Mouse (Mus musculus) heart, embryonic 16.5 days (tissue): Measurements from ENCODE around the gene Gm7168. TPM values are rescaled to one million over a fixed set of nuclear protein-coding genes. Genes with fewer than 3 reads are reported as not detected.
"Not testable (repeated sequence)": the region's sequence is repeated elsewhere in the genome, so short reads cannot be mapped to it uniquely, and the experiment has no call there.

Experiments
- ATAC-seq: fragments of 200-750 bp; cut with Nextera tagmentation; replicated peaks from 2 replicates; pipeline ENCODE4 v1.8.0; 2017; ENCODE audit warnings: moderate number of reproducible peaks; ENCODE audit not compliant: insufficient read depth, low FRiP score; ENCODE audit errors: extremely low read depth
- H3K27ac ChIP-seq: fragments of 300-500 bp; sonication (generic); 2 replicates; pipeline ENCODE4 v1.5.1; 2014; ENCODE audit warnings: mild to moderate bottlenecking, low read length, control low read depth, moderate library complexity
- H3K27me3 ChIP-seq: fragments of 300-500 bp; sonication (generic); 2 replicates; pipeline ENCODE4 v1.6.1; 2014; ENCODE audit warnings: low read length, mixed read lengths; ENCODE audit not compliant: control insufficient read depth, insufficient read depth
- H3K36me3 ChIP-seq: fragments of 300-500 bp; sonication (generic); 2 replicates; pipeline ENCODE4 v1.6.1; 2014; ENCODE audit not compliant: control insufficient read depth, insufficient read depth
- H3K4me1 ChIP-seq: fragments of 300-500 bp; sonication (generic); 2 replicates; pipeline ENCODE4 v1.6.1; 2014; ENCODE audit warnings: low read length, mixed read lengths; ENCODE audit not compliant: control insufficient read depth, insufficient read depth
- H3K4me2 ChIP-seq: fragments of 300-500 bp; sonication (generic); 2 replicates; pipeline ENCODE4 v1.6.1; 2014; ENCODE audit warnings: low read depth, mild to moderate bottlenecking, control low read depth, low read length
- H3K4me3 ChIP-seq: fragments of 300-500 bp; sonication (generic); 2 replicates; pipeline ENCODE4 v1.5.1; 2014; ENCODE audit warnings: mild to moderate bottlenecking, control low read depth, low read length
- H3K9ac ChIP-seq: fragments of 300-500 bp; sonication (generic); 2 replicates; pipeline ENCODE4 v1.6.1; 2014; ENCODE audit warnings: low read length, control low read depth
- H3K9me3 ChIP-seq: fragments of 300-500 bp; sonication (generic); replicated peaks from 2 replicates; pipeline ENCODE4 v1.6.1; 2016; ENCODE audit warnings: low read length; ENCODE audit not compliant: control insufficient read depth
- WGBS: fragments of 180-500 bp; shearing (Covaris S2); extraction: QIAGEN DNeasy Blood & Tissue Kit; methylation state at CpG from one replicate; pipeline ENCODE4 v1.1.7; 2014; 5-methylcytosine and 5-hydroxymethylcytosine counted together
- polyA plus RNA-seq: library from polyadenylated mRNA; unstranded; fragments of >200 nt; fragmentation: Nextera tagmentation; extraction: Ambion mirVana; gene quantifications from 2 replicates; pipeline ENCODE4 v1.2.1, GENCODE M21; 2015

The Gm7168 gene
- polyA plus RNA-seq = not detected in 2 replicates

GRCm38 (mm10) chr17:13948073-13948472 is at the start of gene Gm7168:
Gm7168 (plus strand) TSS chr17:13948373.
- H3K36me3 ChIP-seq, H3K27me3 ChIP-seq, H3K4me3 ChIP-seq, H3K27ac ChIP-seq, H3K4me1 ChIP-seq, H3K4me2 ChIP-seq, H3K9ac ChIP-seq, H3K9me3 ChIP-seq, ATAC-seq: not testable (repeated sequence)
- 78% methylated on average over 1 of the region's 2 CpGs for WGBS

GRCm38 (mm10) chr17:13898838-13899237 is 49.3 kb upstream of the Gm7168 start:
- H3K4me1 ChIP-seq = no peaks in the 10 kb centered on the region
- no peak overlapping the region for H3K9ac ChIP-seq
- no peaks in the 10 kb centered on the region for H3K9me3 ChIP-seq
- ATAC-seq = no peak
- no peak overlapping the region for H3K27ac ChIP-seq
- no peak overlapping the region for H3K4me2 ChIP-seq
- H3K27me3 ChIP-seq = no peaks in the 10 kb centered on the region
- no peak overlapping the region for H3K4me3 ChIP-seq
- H3K36me3 ChIP-seq = peaks cover 16% of the 10 kb centered on the region
- 61% methylated on average over 16 of the region's 17 CpGs for WGBS

GRCm38 (mm10) chr17:13899241-13899640 is 48.9 kb upstream of the Gm7168 start:
- Histone ChIP-seq H3K4me3 (no peak overlapping the region), H3K9me3 (no peaks in the 10 kb centered on the region), H3K27me3 (no peaks in the 10 kb centered on the region), H3K4me2 (no peak overlapping the region), H3K9ac (no peak overlapping the region), H3K4me1 (no peaks in the 10 kb centered on the region), H3K27ac (no peak overlapping the region), H3K36me3 (peaks cover 20% of the 10 kb centered on the region)
- WGBS = 78% methylated on average over 7 of the region's 7 CpGs
- no peak for ATAC-seq

GRCm38 (mm10) chr17:13903793-13904192 is 44.4 kb upstream of the Gm7168 start:
- Histone ChIP-seq H3K4me3 (no peak overlapping the region), H3K4me1 (no peaks in the 10 kb centered on the region), H3K4me2 (no peak overlapping the region), H3K9ac (no peak overlapping the region), H3K9me3 (no peaks in the 10 kb centered on the region), H3K27me3 (no peaks in the 10 kb centered on the region), H3K36me3 (peaks cover 27% of the 10 kb centered on the region), H3K27ac (no peak overlapping the region)
- no peak for ATAC-seq
- 87% methylated on average over 8 of the region's 8 CpGs for WGBS

- no peak for ATAC-seq
- H3K27me3 ChIP-seq = no peaks in the 10 kb centered on the region
- no peak overlapping the region for H3K9ac ChIP-seq
- no peak overlapping the region for H3K4me2 ChIP-seq
- H3K4me3 ChIP-seq = no peak overlapping the region
- WGBS = 70% methylated on average over 5 of the region's 5 CpGs
- H3K36me3 ChIP-seq = peaks cover 23% of the 10 kb centered on the region
- no peak overlapping the region for H3K27ac ChIP-seq
- no peaks in the 10 kb centered on the region for H3K4me1 ChIP-seq
- no peaks in the 10 kb centered on the region for H3K9me3 ChIP-seq
Measured at GRCm38 (mm10) chr17:13907082-13907481, 41.1 kb upstream of the Gm7168 start.

- no peak overlapping the region for H3K9ac ChIP-seq
- no peak overlapping the region for H3K4me2 ChIP-seq
- peaks cover 22% of the 10 kb centered on the region for H3K36me3 ChIP-seq
- no peak overlapping the region for H3K27ac ChIP-seq
- no peaks in the 10 kb centered on the region for H3K9me3 ChIP-seq
- no peaks in the 10 kb centered on the region for H3K27me3 ChIP-seq
- no peaks in the 10 kb centered on the region for H3K4me1 ChIP-seq
- ATAC-seq = no peak
- H3K4me3 ChIP-seq = no peak overlapping the region
- WGBS = 91% methylated on average over 1 of the region's 1 CpGs
Measured at GRCm38 (mm10) chr17:13907681-13908080, 40.5 kb upstream of the Gm7168 start.

- peak overlapping the region; percentile 69 for H3K27ac ChIP-seq
Measured at GRCm38 (mm10) chr17:13913951-13914350, 34.2 kb upstream of the Gm7168 start.

GRCm38 (mm10) chr17:13914531-13914930 is 33.6 kb upstream of the Gm7168 start:
- Histone ChIP-seq H3K9ac (no peak overlapping the region), H3K27ac (peak overlapping the region; percentile 59), H3K4me3 (no peak overlapping the region), H3K9me3 (no peaks in the 10 kb centered on the region), H3K36me3 (no peaks in the 10 kb centered on the region), H3K27me3 (no peaks in the 10 kb centered on the region), H3K4me2 (no peak overlapping the region), H3K4me1 (no peaks in the 10 kb centered on the region; the same call in 1 of the 2 replicates)
- peak; percentile 77 for ATAC-seq
- WGBS = 66% methylated on average over 4 of the region's 4 CpGs

More at GRCm38 (mm10) chr17:13913951-13914350, 34.2 kb upstream of the Gm7168 start:
- ATAC-seq = no peak
- no peak overlapping the region for H3K4me2 ChIP-seq
- H3K27me3 ChIP-seq = no peaks in the 10 kb centered on the region
- H3K9ac ChIP-seq = no peak overlapping the region
- no peaks in the 10 kb centered on the region for H3K9me3 ChIP-seq
- no peaks in the 10 kb centered on the region; the same call in 1 of the 2 replicates for H3K4me1 ChIP-seq
- H3K36me3 ChIP-seq = no peaks in the 10 kb centered on the region
- WGBS = 58% methylated on average over 4 of the region's 4 CpGs
- no peak overlapping the region for H3K4me3 ChIP-seq

GRCm38 (mm10) chr17:13920771-13921170 is 27.4 kb upstream of the Gm7168 start:
- Histone ChIP-seq H3K27ac (no peak overlapping the region), H3K36me3 (no peaks in the 10 kb centered on the region), H3K9me3 (no peaks in the 10 kb centered on the region), H3K27me3 (no peaks in the 10 kb centered on the region), H3K4me3 (no peak overlapping the region), H3K4me2 (no peak overlapping the region), H3K9ac (no peak overlapping the region), H3K4me1 (peaks cover 6% of the 10 kb centered on the region; the same call in 1 of the 2 replicates)
- WGBS = 57% methylated on average over 2 of the region's 2 CpGs
- no peak for ATAC-seq
